Mouse (Mus musculus) right cerebral cortex, postnatal 25 days (tissue): ENCODE results near the gene 2700049A03Rik.

Source experiments
- DNase-seq: peaks from one replicate; pipeline ENCODE4 v3.0.0; 2022

2700049A03Rik gene

GRCm38 (mm10) chr12:71274519-71275237 lies 138.0 kb downstream of the 2700049A03Rik start:
- DNase-seq = no peak

- DNase-seq = no peak
Measured at GRCm38 (mm10) chr12:71275906-71276595, 139.4 kb downstream of the 2700049A03Rik start.

- DNase-seq = no peak
Measured at GRCm38 (mm10) chr12:71279521-71280262, 143.0 kb downstream of the 2700049A03Rik start.

- no peak for DNase-seq
Measured at GRCm38 (mm10) chr12:71281201-71281768, 144.6 kb downstream of the 2700049A03Rik start.

- DNase-seq = no peak
Measured at GRCm38 (mm10) chr12:71285399-71285798, 148.8 kb downstream of the 2700049A03Rik start.

GRCm38 (mm10) chr12:71290460-71290859 lies 153.8 kb downstream of the 2700049A03Rik start:
- no peak for DNase-seq
